Mouse (Mus musculus) gastrocnemius, adult 18-20 months (tissue): Measurements from ENCODE around the gene 4930507D05Rik. TPM values are rescaled to one million over a fixed set of nuclear protein-coding genes. Genes with fewer than 3 reads are reported as not detected.
"Not testable (repeated sequence)": the region's sequence is repeated elsewhere in the genome, so short reads cannot be mapped to it uniquely, and the experiment has no call there.

ENCODE experiments used
- DNase-seq: peaks from one replicate; pipeline ENCODE4 v3.0.0; 2021; ENCODE audit warnings: low spot score
- total RNA-seq, 2 experiments: library from RNA; stranded (reverse); gene quantifications; 2 replicates each; pipeline ENCODE4 v1.2.3; 2021

4930507D05Rik gene
- total RNA-seq, 2 experiments from 2014 or later, result not detected

DNA sequence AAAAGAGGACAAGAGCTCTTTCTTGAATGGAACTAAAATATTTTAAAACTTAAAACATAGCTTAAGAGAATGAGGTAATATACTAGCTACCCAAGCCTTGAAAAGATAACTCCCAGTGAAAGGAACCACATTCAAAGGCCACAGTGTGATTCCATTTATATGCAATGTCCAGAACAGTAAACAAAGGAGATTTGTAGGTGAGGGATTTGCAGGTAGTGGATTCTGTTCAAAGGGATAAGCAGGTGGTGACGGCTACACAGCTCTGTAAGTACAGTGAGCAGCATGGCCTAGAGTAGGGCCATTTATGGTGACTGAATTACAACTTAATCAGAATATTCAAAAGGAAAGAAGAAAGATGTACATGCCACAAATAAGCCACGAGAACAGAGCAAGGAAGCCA is 27.7 kb downstream of the 4930507D05Rik start:
- DNase-seq, result no peak

GRCm38 (mm10) chr10:62481108-62481852 is 32.0 kb downstream of the 4930507D05Rik start:
- no peak for DNase-seq

GRCm38 (mm10) chr10:62485878-62486582 is 36.7 kb downstream of the 4930507D05Rik start:
- no peak for DNase-seq

- peak; percentile 100 for DNase-seq
Observed at GRCm38 (mm10) chr10:62486618-62487415, 37.5 kb downstream of the 4930507D05Rik start, which contains the start of gene Vps26a. Gene Vps26a (minus strand): TSS chr10:62486805.

- peak; percentile 59 for DNase-seq
Observed at GRCm38 (mm10) chr10:62488266-62488665, 39.0 kb downstream of the 4930507D05Rik start.

- DNase-seq, result not testable (repeated sequence)
Observed at GRCm38 (mm10) chr10:62491681-62492080, 42.4 kb downstream of the 4930507D05Rik start.

DNA sequence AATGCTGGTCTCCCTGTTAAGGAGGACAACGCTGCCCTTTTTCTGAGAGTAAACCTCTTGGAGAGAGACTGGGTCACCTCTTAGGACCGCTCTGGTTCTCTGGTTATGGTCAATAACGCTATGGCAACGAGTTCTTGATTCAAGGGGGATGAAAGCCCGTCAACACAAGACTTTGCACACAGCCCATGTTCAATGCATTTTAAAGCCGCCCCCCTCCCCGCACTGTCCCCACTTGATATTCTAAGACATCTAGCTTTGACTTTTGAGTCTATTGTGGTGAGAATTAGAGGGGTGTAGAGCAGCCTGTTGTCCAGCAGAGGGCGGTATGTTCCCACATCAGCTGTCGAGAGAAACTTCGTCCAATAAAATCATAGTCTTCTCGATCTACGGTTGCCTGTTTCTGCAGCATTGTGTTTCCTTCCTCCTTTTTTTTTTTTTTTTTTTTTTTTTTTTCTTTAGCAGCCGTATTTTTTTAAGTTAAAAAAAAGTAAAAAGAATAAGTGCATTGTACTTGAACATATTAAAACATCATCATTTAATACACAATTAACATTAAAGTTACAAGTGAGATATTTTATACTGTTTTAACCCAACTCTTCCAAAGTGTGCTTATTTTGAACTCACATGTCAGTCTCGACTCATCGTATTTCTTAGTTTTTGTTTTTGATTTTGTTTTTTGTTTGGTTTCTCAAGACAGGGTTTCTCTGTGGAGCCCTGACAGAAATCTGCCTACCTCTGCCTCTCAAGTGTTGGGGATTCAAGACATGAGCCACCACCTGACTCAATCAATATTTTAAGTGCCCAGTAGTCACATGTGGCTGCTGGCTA is 51.0 kb downstream of the 4930507D05Rik start:
- peak; percentile 74 for DNase-seq

Other genes starting within 250 kb of the 4930507D05Rik start
- gene Tspan15, start 218.2 kb upstream of the 4930507D05Rik start, total RNA-seq, result 1 to 10 TPM; 2.9 to 5.5 TPM
- gene Tacr2, start 197.1 kb upstream of the 4930507D05Rik start, total RNA-seq, result not detected
- gene Hk1, start 69.6 kb upstream of the 4930507D05Rik start, total RNA-seq, result 1 to 10 TPM; 4.7 to 7.2 TPM
- gene Hkdc1, start 27.0 kb upstream of the 4930507D05Rik start, total RNA-seq, result not detected
- 10 to 100 TPM; 14.2 to 16.0 TPM for gene Supv3l1, start 249 bp downstream of the 4930507D05Rik start, total RNA-seq
- gene Vps26a, start 37.3 kb downstream of the 4930507D05Rik start, total RNA-seq, result 10 to 100 TPM; 27.5 to 30.4 TPM
- gene Srgn, start 78.0 kb downstream of the 4930507D05Rik start, total RNA-seq, result 10 to 100 TPM; 10.5 to 15.0 TPM
- 10 to 100 TPM; 29.0 to 30.4 TPM for gene Kif1bp, start 129.0 kb downstream of the 4930507D05Rik start, total RNA-seq
- 10 to 100 TPM; 30.0 to 33.8 TPM for gene Ddx21, start 152.8 kb downstream of the 4930507D05Rik start, total RNA-seq
- 10 to 100 TPM; 42.0 to 49.6 TPM for gene Ddx50, start 201.7 kb downstream of the 4930507D05Rik start, total RNA-seq